Mouse (Mus musculus): ENCODE data around the gene Arhgef9.

- TF ChIP-seq CTCF (IDR thresholded peaks at IDR 0.05; ENCODE audit: borderline replicate concordance, insufficient read depth, low read depth, low read length) (no peak), POLR2A (IDR thresholded peaks at IDR 0.05; ENCODE audit: borderline replicate concordance, insufficient read depth, low read length) (no peak)
Observed at GRCm38 (mm10) chrX:95133502-95133901, 63.2 kb downstream of the Arhgef9 start.

All from cerebellum, adult 2 months (tissue).